Mouse (Mus musculus): Measurements from ENCODE around the gene Dscam.

Dscam gene

GRCm38 (mm10) chr16:96945468-96946302 is 224.9 kb downstream of the Dscam start:
- DNase-seq (ENCODE audit: low spot score in 2 of 2), result no peak

GRCm38 (mm10) chr16:96943648-96944047 is 226.9 kb downstream of the Dscam start:
- no peak for DNase-seq (ENCODE audit: low spot score in 2 of 2)

- no peak for DNase-seq (ENCODE audit: low spot score in 2 of 2)
These were observed 235.8 kb downstream of the Dscam start for GRCm38 (mm10) chr16:96934795-96935194.

GRCm38 (mm10) chr16:96932211-96932610 is 238.3 kb downstream of the Dscam start:
- DNase-seq (ENCODE audit: low spot score in 2 of 2), result no peak

- no peak for DNase-seq (ENCODE audit: low spot score in 2 of 2)
These were observed 238.8 kb downstream of the Dscam start for GRCm38 (mm10) chr16:96931771-96932170.

- DNase-seq (ENCODE audit: low spot score in 2 of 2), result no peak
These were observed 242.5 kb downstream of the Dscam start for GRCm38 (mm10) chr16:96928011-96928410.

GRCm38 (mm10) chr16:96927408-96927807 is 243.1 kb downstream of the Dscam start:
- DNase-seq (ENCODE audit: low spot score in 2 of 2), result no peak

- no peak for DNase-seq (ENCODE audit: low spot score in 2 of 2)
These were observed 243.6 kb downstream of the Dscam start for GRCm38 (mm10) chr16:96926977-96927376.

GRCm38 (mm10) chr16:96923941-96924340 is 246.6 kb downstream of the Dscam start:
- DNase-seq (ENCODE audit: low spot score in 2 of 2), result no peak

GRCm38 (mm10) chr16:96914495-96914894 is 256.1 kb downstream of the Dscam start:
- no peak for DNase-seq (ENCODE audit: low spot score in 2 of 2)

- no peak for DNase-seq (ENCODE audit: low spot score in 2 of 2)
These were observed 257.7 kb downstream of the Dscam start for GRCm38 (mm10) chr16:96912836-96913235.

GRCm38 (mm10) chr16:96912103-96912502 is 258.4 kb downstream of the Dscam start:
- no peak for DNase-seq (ENCODE audit: low spot score in 2 of 2)

GRCm38 (mm10) chr16:96910405-96911164 is 260.0 kb downstream of the Dscam start:
- DNase-seq (ENCODE audit: low spot score in 2 of 2), result no peak

- no peak for DNase-seq (ENCODE audit: low spot score in 2 of 2)
These were observed 262.7 kb downstream of the Dscam start for GRCm38 (mm10) chr16:96907818-96908217.

GRCm38 (mm10) chr16:96907081-96907480 is 263.5 kb downstream of the Dscam start:
- DNase-seq (ENCODE audit: low spot score in 2 of 2), result no peak

GRCm38 (mm10) chr16:96906630-96907029 is 263.9 kb downstream of the Dscam start:
- DNase-seq (ENCODE audit: low spot score in 2 of 2), result no peak

- no peak for DNase-seq (ENCODE audit: low spot score in 2 of 2)
These were observed 265.8 kb downstream of the Dscam start for GRCm38 (mm10) chr16:96904761-96905160.

GRCm38 (mm10) chr16:96904359-96904758 is 266.2 kb downstream of the Dscam start:
- DNase-seq (ENCODE audit: low spot score in 2 of 2), result no peak

- no peak for DNase-seq (ENCODE audit: low spot score in 2 of 2)
These were observed 268.0 kb downstream of the Dscam start for GRCm38 (mm10) chr16:96902596-96902995.

GRCm38 (mm10) chr16:96901234-96902014 is 269.1 kb downstream of the Dscam start:
- no peak for DNase-seq (ENCODE audit: low spot score in 2 of 2)

GRCm38 (mm10) chr16:96899329-96899728 is 271.2 kb downstream of the Dscam start:
- no peak for DNase-seq (ENCODE audit: low spot score in 2 of 2)

GRCm38 (mm10) chr16:96896510-96897133 is 273.9 kb downstream of the Dscam start:
- no peak for DNase-seq (ENCODE audit: low spot score in 2 of 2)
